Mouse (Mus musculus): ENCODE measurements around the gene Ccr1. TPM values are rescaled to one million over a fixed set of nuclear protein-coding genes. Genes with fewer than 3 reads are reported as not detected.

The Ccr1 gene
- total and polyA plus RNA-seq, 3 experiments: 0.03 to 3.9 (median 2.2) TPM

GRCm38 (mm10) chr9:123957911-123958413 is 10.5 kb downstream of the Ccr1 start:
- ATAC-seq (ENCODE audit: extremely low read depth, insufficient number of reproducible peaks, low FRiP score, poor library complexity, severe bottlenecking) (peak; percentile 77), DNase-seq (ENCODE audit: low spot score) (peak; percentile 13)
- H3K36me3 ChIP-seq (replicated peaks): no peaks in the 10 kb centered on the region
- no peaks in the 10 kb centered on the region for H3K27me3 ChIP-seq (ENCODE audit: insufficient read depth, low read length)
- peaks cover 42% of the 10 kb centered on the region for H3K4me1 ChIP-seq (ENCODE audit: insufficient read depth, low read depth, low read length)
- H3K4me3 ChIP-seq (ENCODE audit: low read depth, low read length): no peak overlapping the region
- no peaks in the 10 kb centered on the region for H3K9me3 ChIP-seq (replicated peaks)
- TF ChIP-seq POLR2AphosphoS5 (IDR thresholded peaks at IDR 0.05; ENCODE audit: insufficient replicate concordance, low read depth, low read length) (no peak), GATA2 (IDR thresholded peaks at IDR 0.05; ENCODE audit: borderline replicate concordance, low read depth, low read length) (no peak), TAL1 (conservative IDR thresholded peaks at IDR 0.05; ENCODE audit: low read depth, low read length) (peak; percentile 88)

DNA sequence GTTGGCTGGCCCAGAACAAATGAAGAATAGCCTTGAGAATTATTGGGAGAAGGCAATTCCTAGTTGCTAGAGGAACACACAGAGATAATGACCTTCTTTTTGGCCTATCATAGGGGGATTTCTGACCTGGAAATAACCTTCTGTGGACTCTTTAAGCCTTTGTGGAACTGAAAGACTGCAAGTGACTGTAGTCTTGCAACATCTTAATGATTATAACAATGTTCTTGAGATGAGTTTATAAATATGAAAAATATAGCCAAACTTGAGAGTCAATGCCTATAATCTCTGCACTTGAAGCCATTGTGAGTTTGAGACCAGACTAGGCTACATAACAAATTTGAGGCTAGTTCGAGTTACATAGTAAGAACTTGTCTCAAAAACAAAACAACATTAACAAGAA is 11.6 kb downstream of the Ccr1 start:
- Histone ChIP-seq H3K4me3 (ENCODE audit: low read depth, low read length) (no peak overlapping the region), H3K36me3 (replicated peaks) (no peaks in the 10 kb centered on the region), H3K4me1 (ENCODE audit: insufficient read depth, low read depth, low read length) (peaks cover 44% of the 10 kb centered on the region), H3K27me3 (ENCODE audit: insufficient read depth, low read length) (no peaks in the 10 kb centered on the region), H3K9me3 (replicated peaks) (no peaks in the 10 kb centered on the region)
- TF ChIP-seq POLR2AphosphoS5 (IDR thresholded peaks at IDR 0.05; ENCODE audit: insufficient replicate concordance, low read depth, low read length) (no peak), GATA2 (IDR thresholded peaks at IDR 0.05; ENCODE audit: borderline replicate concordance, low read depth, low read length) (no peak), GATA1 (IDR thresholded peaks at IDR 0.05; ENCODE audit: borderline replicate concordance, low read length) (no peak), CTCF (IDR thresholded peaks at IDR 0.05; ENCODE audit: low read depth, low read length) (no peak), TAL1 (conservative IDR thresholded peaks at IDR 0.05; ENCODE audit: low read depth, low read length) (no peak)
- ATAC-seq (ENCODE audit: extremely low read depth, insufficient number of reproducible peaks, low FRiP score, poor library complexity, severe bottlenecking) (no peak), DNase-seq (ENCODE audit: low spot score) (no peak)

DNA sequence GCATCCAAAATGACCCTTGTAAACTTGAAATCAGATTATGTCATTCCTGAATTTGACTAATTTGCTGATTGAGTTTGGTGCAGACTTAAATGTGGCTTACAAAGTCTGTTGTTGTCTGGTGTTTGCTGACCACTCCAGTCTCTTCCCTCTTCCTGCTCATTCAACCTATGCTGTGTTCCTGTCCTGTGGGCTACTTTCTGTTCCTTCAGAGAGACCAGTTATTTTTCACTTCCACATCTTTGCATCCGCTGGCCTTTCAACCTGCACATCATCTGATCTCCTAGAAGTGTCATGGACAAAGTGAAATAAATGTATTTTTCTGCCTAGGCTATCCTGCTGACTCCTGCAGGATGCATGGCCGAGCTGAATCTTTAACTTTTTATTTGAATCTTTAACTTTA is 14.9 kb downstream of the Ccr1 start:
- DNase-seq (ENCODE audit: low spot score) (no peak), ATAC-seq (ENCODE audit: extremely low read depth, insufficient number of reproducible peaks, low FRiP score, poor library complexity, severe bottlenecking) (no peak)
- no peak overlapping the region for H3K4me3 ChIP-seq (ENCODE audit: low read depth, low read length)
- H3K36me3 ChIP-seq (replicated peaks): no peaks in the 10 kb centered on the region
- H3K9me3 ChIP-seq (replicated peaks): no peaks in the 10 kb centered on the region
- peaks cover 52% of the 10 kb centered on the region for H3K4me1 ChIP-seq (ENCODE audit: insufficient read depth, low read depth, low read length)
- H3K27me3 ChIP-seq (ENCODE audit: insufficient read depth, low read length): no peaks in the 10 kb centered on the region
- no peak for TF ChIP-seq POLR2AphosphoS5 (IDR thresholded peaks at IDR 0.05; ENCODE audit: insufficient replicate concordance, low read depth, low read length)
- no peak for TF ChIP-seq GATA2 (IDR thresholded peaks at IDR 0.05; ENCODE audit: borderline replicate concordance, low read depth, low read length)
- no peak for TF ChIP-seq CTCF (IDR thresholded peaks at IDR 0.05; ENCODE audit: low read depth, low read length)
- TF ChIP-seq TAL1 (conservative IDR thresholded peaks at IDR 0.05; ENCODE audit: low read depth, low read length): no peak
- no peak for TF ChIP-seq GATA1 (IDR thresholded peaks at IDR 0.05; ENCODE audit: borderline replicate concordance, low read length)

DNA sequence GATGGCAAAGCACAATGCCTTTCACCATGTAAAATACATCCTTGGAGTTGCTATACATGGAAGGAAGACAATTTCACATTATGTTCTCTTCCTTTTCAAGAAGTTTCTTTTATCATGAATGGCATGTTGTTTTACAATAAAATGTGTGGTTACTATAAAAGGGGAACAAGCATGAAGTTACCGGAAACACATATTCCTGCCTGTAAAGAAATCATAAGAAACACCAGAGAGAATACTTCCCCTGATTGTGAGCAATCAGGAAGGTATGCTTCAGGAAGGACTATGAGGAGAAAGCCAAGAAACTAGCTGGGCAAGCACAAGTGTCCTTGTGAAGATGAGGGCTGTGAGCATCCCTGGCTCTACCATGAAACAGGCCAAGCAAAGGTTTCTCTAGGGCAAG is 17.3 kb downstream of the Ccr1 start:
- Histone ChIP-seq H3K36me3 (replicated peaks) (no peaks in the 10 kb centered on the region), H3K4me3 (ENCODE audit: low read depth, low read length) (no peak overlapping the region), H3K9me3 (replicated peaks) (no peaks in the 10 kb centered on the region), H3K27me3 (ENCODE audit: insufficient read depth, low read length) (no peaks in the 10 kb centered on the region), H3K4me1 (ENCODE audit: insufficient read depth, low read depth, low read length) (peaks cover 51% of the 10 kb centered on the region)
- TF ChIP-seq TAL1 (conservative IDR thresholded peaks at IDR 0.05; ENCODE audit: low read depth, low read length): no peak
- TF ChIP-seq GATA1 (IDR thresholded peaks at IDR 0.05; ENCODE audit: borderline replicate concordance, low read length): no peak
- TF ChIP-seq GATA2 (IDR thresholded peaks at IDR 0.05; ENCODE audit: borderline replicate concordance, low read depth, low read length): no peak
- TF ChIP-seq CTCF (IDR thresholded peaks at IDR 0.05; ENCODE audit: low read depth, low read length): no peak
- TF ChIP-seq POLR2AphosphoS5 (IDR thresholded peaks at IDR 0.05; ENCODE audit: insufficient replicate concordance, low read depth, low read length): no peak
- DNase-seq (ENCODE audit: low spot score): no peak
- ATAC-seq (ENCODE audit: extremely low read depth, insufficient number of reproducible peaks, low FRiP score, poor library complexity, severe bottlenecking): no peak

DNA sequence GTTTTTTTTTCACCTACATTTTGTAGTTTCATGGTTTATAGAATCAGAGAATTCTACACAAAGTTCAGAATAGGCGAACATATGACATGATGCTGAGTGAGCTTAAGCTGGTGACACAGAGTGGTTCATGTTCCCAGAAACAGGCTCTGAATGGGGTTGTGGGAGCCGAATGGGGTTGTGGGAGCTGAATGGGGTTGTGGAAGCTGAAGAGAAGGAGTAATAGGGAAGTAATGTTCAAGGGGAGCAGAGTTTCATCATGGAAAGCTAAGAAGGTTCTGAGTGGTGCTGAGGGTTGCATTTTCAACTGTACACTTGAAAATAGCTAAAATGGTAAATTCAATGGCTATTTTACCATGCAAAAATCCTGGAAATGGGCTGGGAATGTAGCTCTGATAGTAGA is 19.1 kb downstream of the Ccr1 start:
- Histone ChIP-seq H3K36me3 (replicated peaks) (no peaks in the 10 kb centered on the region), H3K4me1 (ENCODE audit: insufficient read depth, low read depth, low read length) (peaks cover 51% of the 10 kb centered on the region), H3K4me3 (ENCODE audit: low read depth, low read length) (no peak overlapping the region), H3K9me3 (replicated peaks) (no peaks in the 10 kb centered on the region), H3K27me3 (ENCODE audit: insufficient read depth, low read length) (no peaks in the 10 kb centered on the region)
- DNase-seq (ENCODE audit: low spot score): no peak
- ATAC-seq (ENCODE audit: extremely low read depth, insufficient number of reproducible peaks, low FRiP score, poor library complexity, severe bottlenecking): no peak
- TF ChIP-seq TAL1 (conservative IDR thresholded peaks at IDR 0.05; ENCODE audit: low read depth, low read length) (no peak), POLR2AphosphoS5 (IDR thresholded peaks at IDR 0.05; ENCODE audit: insufficient replicate concordance, low read depth, low read length) (no peak)

- peak; percentile 45 for ATAC-seq (ENCODE audit: extremely low read depth, insufficient number of reproducible peaks, low FRiP score, poor library complexity, severe bottlenecking)
- TF ChIP-seq TAL1 (conservative IDR thresholded peaks at IDR 0.05; ENCODE audit: low read depth, low read length) (peak; percentile 38), POLR2AphosphoS5 (IDR thresholded peaks at IDR 0.05; ENCODE audit: insufficient replicate concordance, low read depth, low read length) (no peak)
- Histone ChIP-seq H3K9me3 (replicated peaks) (no peaks in the 10 kb centered on the region), H3K4me1 (ENCODE audit: insufficient read depth, low read depth, low read length) (peaks cover 42% of the 10 kb centered on the region), H3K4me3 (ENCODE audit: low read depth, low read length) (no peak overlapping the region), H3K36me3 (replicated peaks) (no peaks in the 10 kb centered on the region), H3K27me3 (ENCODE audit: insufficient read depth, low read length) (no peaks in the 10 kb centered on the region)
- DNase-seq (ENCODE audit: low spot score): no peak
These were observed 20.7 kb downstream of the Ccr1 start for GRCm38 (mm10) chr9:123947815-123948214.

- peaks cover under 1% of the 10 kb centered on the region for H3K36me3 ChIP-seq (replicated peaks)
- ATAC-seq (ENCODE audit: extremely low read depth, insufficient number of reproducible peaks, low FRiP score, poor library complexity, severe bottlenecking) (no peak), DNase-seq (ENCODE audit: low spot score) (no peak)
- no peak for TF ChIP-seq GATA2 (IDR thresholded peaks at IDR 0.05; ENCODE audit: borderline replicate concordance, low read depth, low read length)
- no peak for TF ChIP-seq TAL1 (conservative IDR thresholded peaks at IDR 0.05; ENCODE audit: low read depth, low read length)
- TF ChIP-seq POLR2AphosphoS5 (IDR thresholded peaks at IDR 0.05; ENCODE audit: insufficient replicate concordance, low read depth, low read length): no peak
- TF ChIP-seq CTCF (IDR thresholded peaks at IDR 0.05; ENCODE audit: low read depth, low read length): no peak
- no peak for TF ChIP-seq GATA1 (IDR thresholded peaks at IDR 0.05; ENCODE audit: borderline replicate concordance, low read length)
- peaks cover 13% of the 10 kb centered on the region for H3K4me1 ChIP-seq (ENCODE audit: insufficient read depth, low read depth, low read length)
- no peaks in the 10 kb centered on the region for H3K27me3 ChIP-seq (ENCODE audit: insufficient read depth, low read length)
- no peaks in the 10 kb centered on the region for H3K9me3 ChIP-seq (replicated peaks)
- H3K4me3 ChIP-seq (ENCODE audit: low read depth, low read length): no peak overlapping the region
These were observed 26.5 kb downstream of the Ccr1 start for GRCm38 (mm10) chr9:123942025-123942424.
